Mouse (Mus musculus): ENCODE results near the gene Asb13.

GRCm38 (mm10) chr13:3694599-3695343 is 60.9 kb downstream of the Asb13 start:
- TF ChIP-seq CTCF (conservative IDR thresholded peaks at IDR 0.05; ENCODE audit: low read length) (no peak), POU5F1 (IDR thresholded peaks at IDR 0.05; ENCODE audit: borderline replicate concordance, low read length) (no peak)

Measured in E14TG2a.4 (cell line).